Mouse (Mus musculus): ENCODE results near the gene Gm6020.
"Not testable (repeated sequence)": the region's sequence is repeated elsewhere in the genome, so short reads cannot be mapped to it uniquely, and the experiment has no call there.

Gene Gm6020

DNA sequence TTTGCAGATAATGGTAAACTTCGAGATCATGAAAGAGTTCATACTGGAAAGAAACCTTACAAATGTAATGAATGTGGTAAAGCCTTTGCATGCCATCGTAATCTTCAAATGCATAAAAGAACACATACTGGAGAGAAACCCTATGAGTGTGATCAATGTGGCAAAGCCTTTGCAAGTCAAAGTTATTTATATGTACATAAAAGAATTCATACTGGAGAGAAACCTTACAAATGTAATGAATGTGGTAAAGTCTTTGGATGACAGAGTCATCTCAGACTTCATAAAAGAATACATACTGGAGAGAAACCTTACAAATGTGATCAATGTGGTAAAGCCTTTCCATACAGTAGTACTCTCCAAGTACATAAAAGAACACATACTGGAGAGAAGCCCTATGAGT is at the start of gene Gm6020:
TSS of gene Gm6020 (plus strand) at position 301 of the 400 bp plus-strand sequence.
- not testable (repeated sequence) for DNase-seq (ENCODE audit: low read depth, low spot score)

DNA sequence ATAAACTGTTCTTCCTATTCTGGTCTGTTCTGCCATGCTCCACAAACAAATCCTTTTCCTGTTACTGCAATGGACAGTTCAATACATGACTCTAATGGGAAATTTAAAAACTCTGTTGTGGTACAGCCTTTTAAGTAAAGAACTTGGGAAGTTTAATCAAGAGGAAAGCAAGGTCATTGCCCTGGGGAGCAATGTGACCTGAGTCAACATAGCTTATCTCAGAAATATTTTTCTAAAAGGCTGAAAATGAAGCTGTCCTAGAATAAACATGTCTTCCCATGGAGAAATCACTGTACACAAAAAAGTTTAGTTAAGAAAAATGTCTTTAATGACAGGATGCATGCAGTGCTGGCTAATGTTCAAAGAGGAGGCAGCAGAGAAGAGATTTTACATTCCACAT is 45.0 kb upstream of the Gm6020 start:
- DNase-seq (ENCODE audit: low read depth, low spot score): no peak

DNA sequence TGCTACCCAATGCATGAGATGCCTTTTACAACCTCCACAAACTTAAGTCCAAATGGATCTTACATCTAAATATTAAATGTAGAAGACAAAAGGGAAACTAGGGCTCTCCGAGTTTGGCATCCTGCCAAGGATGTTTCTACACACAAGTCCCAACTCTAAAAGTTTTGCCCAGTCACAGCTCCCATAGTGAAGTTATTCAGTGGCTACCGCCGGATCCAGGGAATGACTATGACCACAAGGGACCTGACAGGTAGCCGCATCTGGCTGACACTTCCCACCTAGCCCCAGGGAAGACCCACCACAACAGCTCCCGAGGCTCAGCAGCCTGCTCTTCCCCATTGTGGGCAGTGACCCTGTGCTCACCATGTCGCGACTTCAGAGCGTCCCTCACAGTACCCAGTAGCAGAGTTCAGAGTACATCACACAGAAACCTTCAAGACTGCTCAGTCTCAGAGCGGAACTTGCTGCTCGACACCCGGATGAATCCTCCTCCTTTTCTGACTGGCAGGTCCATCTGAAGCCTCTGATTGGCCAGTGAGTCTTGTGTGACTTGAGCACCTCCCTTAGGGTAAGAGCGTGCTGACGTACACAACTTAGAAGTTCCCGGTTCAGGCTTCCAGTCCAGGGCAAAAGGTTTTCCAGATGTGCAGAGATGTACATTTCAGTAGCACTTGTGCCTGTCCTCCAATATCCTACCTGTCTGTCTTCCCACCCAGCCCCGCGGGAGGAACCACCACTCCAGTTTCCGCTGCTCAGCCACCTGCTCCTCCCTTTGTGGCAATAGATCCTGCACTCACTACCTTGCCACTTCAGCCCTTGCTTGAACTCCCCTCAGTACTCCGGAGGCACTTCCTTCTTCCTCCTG is 43.1 kb upstream of the Gm6020 start, which contains the start of gene Zfp950:
TSS of gene Zfp950 (minus strand) at position 499 of the 865 bp plus-strand sequence.
- DNase-seq (ENCODE audit: low read depth, low spot score): peak; percentile 71

DNA sequence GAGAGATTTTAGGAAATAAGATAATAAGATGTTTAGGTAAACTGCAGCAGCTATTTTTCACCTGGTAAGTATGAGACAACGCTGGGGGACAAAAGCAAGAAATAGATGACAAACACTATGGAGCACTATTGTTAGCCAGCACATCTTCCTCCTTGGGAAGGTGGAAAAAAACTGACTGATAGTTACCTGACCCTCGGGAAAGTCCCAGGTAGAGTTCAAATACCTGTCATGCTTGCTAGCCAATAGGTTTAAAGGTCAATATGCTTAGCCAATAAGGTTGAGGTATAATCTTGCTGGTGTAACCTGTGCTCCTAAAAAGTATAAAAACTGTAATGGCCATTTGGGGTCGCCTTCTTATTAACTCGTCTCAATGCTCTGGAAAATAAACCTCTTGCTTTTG is 42.4 kb upstream of the Gm6020 start:
- no peak for DNase-seq (ENCODE audit: low read depth, low spot score)

DNA sequence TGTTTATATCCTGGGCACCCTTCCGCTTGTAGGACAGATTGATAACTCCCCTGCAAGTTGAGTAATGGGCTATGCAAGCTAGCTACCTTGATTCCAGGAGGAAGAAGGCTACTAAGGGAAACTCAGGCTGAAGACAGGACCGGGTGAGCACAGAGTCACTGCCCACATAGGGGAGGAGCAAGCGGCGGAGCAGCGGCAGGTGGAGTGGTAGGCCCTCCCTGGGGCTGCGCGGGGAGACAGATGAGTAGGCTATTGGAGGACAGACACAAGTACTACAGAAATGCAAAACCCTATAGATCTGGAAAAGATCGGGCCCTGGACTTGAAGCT is 32.4 kb upstream of the Gm6020 start:
- no peak for DNase-seq (ENCODE audit: low read depth, low spot score)

DNA sequence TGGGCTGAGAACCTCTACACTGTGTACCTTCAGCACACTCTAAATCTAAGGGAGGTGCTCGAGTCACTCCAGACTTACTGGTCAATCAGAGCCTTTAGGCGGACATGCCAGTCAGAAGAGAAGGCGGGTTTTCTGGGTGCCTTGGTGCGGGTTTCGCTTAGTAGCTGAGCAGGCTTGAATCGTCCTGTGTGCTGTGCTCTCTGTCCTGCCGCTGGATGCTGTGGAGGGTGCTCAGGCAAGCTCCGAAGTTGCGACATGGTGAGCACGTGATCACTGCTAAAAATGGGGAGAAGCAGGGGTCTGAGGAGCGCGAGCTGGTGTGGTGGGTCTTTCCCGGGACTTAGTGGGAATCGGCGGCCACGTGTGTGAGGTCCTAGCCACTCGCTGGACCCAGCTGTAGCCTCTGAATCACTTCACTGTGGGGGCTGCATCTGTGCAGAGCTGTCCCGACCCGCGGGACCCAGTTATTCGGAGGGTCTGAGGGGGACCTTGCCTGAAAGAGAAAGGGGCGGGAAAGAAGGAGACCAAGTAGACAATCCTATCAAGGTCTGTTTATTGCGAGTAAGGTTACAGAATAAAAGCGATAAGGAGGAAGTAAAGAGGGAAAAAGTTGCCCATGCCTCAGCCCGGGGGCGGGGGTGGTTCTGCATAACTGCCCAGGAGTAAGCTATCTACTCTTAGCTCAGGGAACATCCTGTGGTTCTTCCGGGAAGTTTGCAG is 31.8 kb upstream of the Gm6020 start:
- DNase-seq (ENCODE audit: low read depth, low spot score): no peak

DNA sequence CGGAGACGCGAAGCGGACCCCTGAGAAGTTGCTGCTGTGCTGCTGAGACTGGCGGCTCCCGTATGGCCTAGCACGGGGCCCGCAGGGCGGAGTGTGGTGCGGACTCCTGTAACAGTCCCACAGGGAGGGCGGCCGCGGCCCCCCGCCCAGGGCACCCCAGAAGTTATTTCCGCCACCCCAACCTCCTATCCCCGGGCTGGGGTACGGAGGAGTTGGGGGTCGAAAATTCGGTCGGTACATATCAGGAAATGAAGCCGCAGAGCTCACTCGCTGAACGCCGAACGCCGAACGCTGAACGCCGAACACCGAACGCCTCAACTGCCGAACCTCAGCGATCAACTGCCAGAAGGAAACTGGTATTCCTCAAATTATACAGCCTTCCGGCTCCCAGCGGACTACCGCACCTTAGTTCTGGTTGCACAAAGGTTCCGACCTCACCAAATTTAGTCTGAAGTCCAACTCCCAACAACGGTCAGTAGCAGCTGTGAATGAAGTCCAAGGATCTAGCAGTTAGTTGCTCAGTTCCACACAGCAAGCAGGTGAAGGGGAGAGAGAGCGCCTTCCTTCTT is 7.8 kb upstream of the Gm6020 start, which contains the start of gene Gm7102:
TSS of gene Gm7102 (minus strand) at position 554 of the 569 bp plus-strand sequence.
- DNase-seq (ENCODE audit: low read depth, low spot score): no peak

DNA sequence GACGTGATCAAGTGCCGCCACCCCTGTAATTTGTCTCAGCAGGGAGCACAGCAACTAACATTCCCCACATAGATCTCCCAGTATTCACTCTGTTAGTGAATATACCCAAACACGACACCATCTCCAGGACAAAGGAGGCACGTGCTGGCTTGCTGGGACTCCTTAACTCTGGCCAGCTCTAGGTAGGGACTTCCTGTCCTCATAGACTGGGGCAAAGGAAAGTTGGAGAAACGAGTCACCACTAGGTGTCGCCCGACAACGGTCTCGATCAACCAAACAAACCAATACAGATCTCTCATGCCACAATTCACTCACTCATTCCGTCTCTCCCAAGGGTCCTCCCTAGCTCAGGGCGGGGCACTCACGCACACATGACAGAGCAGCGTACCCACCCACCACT is 15.6 kb downstream of the Gm6020 start:
- DNase-seq (ENCODE audit: low read depth, low spot score): peak; percentile 50

DNA sequence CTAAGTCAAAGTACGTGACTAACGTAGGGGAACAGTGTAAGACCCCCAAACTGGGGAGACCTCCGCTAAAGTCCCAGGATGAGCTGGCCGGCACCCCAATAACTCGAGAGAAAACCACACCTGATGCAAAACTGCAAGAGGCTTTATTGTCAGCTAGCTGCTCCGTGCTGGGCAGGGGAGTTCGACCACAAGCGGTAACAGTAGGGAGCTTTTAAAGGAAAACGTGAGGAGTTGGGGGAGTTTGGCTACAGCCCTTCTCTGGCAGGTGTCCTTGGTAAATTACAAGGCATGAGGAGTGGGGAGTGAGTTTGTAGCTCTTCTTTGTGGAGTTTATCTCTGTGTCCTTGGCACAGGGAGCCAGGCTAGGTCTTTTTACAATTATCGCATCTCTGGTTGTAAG is 16.1 kb downstream of the Gm6020 start:
- no peak for DNase-seq (ENCODE audit: low read depth, low spot score)

DNA sequence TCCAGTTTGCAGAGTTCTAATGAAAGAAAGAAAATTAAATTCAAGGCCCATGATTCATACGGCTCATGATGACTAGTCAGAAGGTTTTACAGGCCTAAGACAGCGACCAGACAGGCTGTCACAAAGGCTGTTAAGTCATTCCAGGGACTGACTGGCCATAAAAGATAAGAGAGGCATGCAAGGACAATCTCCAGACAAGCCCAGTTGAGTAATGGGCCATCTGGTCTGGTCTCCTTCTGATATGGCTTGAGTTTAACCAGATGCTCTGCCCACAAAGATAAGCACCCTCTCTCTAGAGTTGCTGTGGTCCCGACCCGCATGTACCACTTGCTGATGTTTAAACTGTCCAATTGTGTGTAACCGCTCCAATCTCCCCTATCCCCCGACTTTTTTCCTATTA is 23.8 kb downstream of the Gm6020 start:
- DNase-seq (ENCODE audit: low read depth, low spot score): not testable (repeated sequence)

DNA sequence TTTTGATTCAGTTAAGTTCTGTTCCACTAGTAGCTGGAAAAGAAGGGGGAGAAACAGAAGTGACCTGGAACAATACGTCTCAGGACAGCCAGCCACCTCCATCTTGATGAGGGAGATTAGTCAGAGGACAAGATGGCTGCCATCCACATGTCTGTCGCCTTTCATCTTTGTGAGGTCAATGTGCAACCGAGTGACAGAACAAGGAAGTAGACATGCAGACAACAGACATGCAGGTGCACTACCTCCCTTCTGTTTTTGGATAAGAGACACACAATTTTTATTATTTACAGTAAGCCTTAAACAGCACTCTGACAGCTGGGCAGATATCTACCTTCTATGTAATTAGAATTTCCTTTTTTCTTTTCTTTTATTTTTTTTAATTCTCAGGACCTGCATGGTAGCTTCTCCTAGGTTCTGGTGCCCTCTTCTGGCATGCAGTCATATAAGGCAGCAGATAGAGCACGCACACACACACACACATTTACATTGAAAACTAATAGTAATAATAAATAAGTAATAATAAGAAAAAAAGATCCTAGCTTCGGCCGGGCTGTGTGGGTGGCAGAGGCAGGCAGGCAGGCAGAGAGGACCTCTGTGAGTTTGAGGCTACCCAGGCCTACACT is 40.1 kb downstream of the Gm6020 start:
- no peak for DNase-seq (ENCODE audit: low read depth, low spot score)

DNA sequence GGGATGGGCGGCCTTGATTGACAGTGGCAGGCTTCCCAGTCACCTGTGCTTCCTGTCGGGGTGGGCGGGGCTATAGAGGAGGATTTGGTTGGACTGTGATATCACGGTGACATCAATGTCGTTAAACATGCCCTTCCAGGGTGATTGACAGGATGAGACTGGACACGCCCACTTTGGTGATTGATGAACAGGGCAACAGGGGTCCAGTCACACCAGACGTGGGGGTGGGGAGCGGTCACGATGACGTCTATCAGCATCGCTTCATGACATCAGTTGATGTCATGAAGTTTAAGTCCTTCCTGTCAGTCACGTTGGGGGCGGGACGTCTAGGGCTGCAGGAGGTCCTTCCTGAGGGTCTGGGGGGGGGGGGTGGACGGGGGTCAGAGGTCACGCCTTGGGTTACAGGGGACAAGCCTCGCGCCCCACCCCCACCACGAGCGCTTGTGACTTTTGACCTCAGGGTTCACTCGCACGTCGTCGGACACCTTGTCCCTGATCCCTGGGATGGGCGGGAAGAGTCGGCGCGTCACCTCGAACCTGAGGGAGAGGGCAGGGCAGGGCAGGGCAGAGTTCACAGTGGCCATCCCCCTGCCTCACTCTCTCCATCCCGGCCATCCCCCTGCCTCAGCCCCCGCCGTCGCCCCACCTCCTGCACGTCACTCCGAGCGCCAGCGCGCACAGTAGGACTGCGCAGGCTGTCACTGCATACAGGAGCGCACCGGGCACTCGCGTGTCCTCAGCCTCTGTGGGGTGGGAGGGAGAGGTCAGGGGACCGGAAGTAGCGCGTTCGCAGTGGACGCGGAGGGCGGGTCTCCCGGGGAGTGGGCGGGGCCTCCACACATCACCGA is 41.2 kb downstream of the Gm6020 start:
- DNase-seq (ENCODE audit: low read depth, low spot score): no peak

DNA sequence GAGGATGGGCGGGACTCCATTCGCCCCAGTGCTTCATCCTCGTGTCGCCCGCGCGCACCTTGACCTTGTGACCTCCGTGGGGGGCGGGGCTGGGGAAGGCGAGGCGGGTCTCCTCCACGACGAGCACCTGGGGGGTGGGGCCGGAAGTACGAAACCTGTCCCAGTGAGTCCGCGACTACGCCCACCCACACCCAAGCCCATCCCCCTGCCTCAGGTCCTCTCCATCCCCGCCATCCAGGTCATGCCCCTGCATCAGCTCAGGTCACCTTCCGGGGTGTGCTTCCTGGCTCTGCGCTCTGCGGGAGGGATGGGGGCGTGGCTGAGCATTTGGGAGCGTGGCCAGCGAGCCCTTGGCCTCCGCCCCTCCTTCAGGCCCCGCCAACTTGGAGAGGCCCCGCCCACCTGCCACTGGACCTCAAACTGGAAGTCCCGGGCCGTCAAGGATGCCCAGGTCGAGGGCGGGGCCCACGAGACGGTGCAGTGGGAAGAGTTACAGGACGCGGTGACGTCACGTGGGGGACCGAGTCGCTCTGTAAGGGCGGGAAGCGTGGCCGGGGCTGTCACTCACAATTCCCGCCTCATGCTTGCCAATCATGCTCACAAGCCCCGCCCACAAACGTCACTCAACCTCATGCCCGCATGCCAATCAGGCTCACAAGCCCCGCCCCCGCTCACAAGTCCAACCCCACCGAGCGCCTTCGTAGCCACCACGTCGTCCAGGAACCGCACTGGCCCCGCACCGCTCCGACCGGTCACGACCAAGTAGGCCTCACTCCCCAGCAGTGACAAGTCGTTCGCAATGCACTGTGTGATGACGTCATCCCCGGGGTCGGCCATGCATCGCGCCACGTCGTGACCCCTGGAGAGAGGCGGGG is 42.1 kb downstream of the Gm6020 start:
- DNase-seq (ENCODE audit: low read depth, low spot score): peak; percentile 84

DNA sequence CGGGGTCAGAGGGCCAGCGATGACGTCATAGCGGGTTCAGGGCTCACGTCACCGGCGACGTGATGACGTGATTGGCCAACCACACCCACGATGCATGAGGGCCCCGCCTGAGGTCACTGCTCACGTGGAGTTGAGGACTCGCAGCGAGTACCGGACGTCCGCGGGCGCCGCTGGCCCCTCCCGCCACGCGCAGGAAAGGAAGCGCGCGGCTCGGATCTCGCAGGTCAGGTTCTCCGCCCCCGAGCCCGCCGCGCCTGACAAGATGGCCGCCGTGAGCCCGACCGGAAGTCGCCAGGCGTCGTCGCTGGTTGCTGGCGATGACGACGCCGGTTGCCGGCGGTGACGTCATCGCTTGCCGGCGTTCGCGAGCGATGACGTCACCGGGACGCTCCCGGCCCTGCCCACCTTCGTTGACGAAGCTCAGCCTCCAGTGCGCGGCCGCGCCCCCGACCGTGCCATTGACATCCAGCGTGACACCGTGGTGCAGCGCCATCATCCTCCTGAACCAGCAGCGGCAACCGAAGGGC is 42.8 kb downstream of the Gm6020 start:
- peak; percentile 69 for DNase-seq (ENCODE audit: low read depth, low spot score)

DNA sequence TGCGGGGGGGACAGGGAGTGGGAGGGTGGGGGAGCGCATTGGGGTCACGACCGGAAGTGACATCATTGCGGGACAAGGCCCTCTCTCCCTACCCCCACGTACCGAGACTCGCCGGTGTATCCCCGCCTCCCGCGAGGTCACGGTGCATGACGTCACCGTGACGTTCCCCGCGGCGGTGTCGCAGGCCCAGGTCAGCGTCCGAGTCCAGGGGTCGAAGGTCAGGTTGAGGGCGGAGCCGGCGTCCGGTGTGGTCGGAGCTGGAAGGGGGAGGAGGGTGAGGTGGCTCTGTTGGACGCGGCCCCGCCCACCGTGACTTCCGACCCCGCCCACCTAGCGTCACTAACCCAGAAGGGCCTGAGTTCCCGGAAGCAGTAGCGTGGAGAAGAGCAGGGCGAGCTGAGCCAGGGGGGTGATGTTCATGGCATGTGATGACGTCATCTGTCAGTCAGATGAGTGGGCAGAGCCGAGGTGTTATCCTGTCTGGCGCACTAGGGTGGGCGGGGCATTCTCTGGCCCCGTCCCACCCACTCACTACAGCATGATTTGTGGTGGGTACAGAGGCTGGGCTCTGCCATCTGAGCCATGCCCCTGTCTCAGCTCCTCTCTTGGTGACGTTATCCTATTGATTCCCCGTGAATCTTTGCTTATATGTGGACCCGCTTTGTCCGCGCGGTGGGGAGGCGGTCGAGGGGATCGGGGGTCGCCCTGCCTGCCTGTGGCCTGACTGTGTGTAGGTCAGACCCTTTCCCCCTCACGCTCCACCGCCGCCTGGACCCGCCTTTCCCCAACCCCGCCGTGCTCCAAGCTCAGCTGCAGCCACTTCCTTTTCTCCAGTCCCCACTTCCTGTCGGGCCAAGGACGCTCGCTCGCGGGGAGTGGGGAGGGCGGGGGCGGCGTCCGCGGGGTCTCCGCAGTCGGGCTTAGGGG is 43.5 kb downstream of the Gm6020 start:
- DNase-seq (ENCODE audit: low read depth, low spot score): peak; percentile 85

DNA sequence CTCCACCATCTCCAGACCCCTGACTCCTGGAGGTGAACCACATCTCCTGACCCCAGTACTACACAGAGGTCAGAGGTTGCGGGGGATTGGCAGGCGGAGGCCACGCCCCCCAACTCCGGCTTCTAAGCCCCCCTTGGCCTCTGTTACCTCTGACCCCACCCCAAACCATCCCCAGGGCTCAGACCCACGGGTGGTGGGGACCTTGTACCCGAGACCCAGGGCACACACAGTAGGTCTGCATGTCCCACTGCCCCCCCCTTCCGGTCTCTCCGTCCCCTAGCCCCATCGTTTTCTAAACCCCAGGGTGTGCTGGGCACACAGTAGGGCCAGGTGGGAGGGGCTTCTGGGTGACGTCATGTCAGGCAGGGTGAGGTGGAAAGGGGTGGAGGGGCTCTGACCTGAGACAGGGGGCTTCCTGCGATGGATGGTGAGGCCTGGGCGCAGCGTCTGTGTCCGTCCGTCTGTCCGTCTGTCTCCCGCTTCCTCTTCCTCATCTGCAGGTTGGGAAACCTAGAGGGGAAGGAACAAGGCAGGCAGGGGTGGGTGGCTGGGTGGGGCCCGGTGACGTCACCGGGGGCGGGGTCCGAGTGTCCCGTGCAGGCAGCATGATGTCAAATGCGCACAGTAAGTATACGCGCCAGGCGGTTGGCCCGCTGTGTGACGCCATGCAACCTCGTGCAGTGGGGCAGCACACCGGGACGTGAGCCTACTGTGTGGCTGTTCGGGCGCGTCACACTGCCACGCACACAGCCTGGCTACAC is 44.4 kb downstream of the Gm6020 start, which contains the start of gene Csf2ra:
TSS of gene Csf2ra (minus strand) at position 489 of the 761 bp plus-strand sequence.
- no peak for DNase-seq (ENCODE audit: low read depth, low spot score)
